Comparison of ENCODE assay signal across 16 mouse cellular contexts in the genomic region with DNA sequence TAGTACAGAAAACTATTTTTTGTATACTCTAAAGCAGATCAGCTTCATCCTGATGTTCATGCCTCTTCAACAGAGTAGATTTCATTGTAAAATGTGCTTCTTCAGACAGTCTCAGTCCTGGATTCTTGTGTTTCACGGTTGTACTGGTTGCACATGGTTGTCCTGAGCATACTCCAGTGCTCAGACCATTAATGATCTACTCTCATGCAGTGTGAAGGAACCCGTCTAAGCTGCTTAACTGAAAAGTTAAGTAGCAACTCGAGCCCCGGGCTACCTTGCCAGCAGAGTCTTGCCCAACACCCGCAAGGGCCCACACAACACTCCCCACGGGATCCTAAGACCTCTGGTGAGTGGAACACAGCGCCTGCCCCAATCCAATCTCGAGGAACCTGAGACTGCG.
"Had no signal": no experiment of that assay in that cellular context is flagged by ENCODE, and none has a peak within 500 bp of the region (broad histone marks: within the 10 kb centered on the region; RNA-seq: fewer than 3 reads in every experiment).

No protein-coding gene starts in this region.

- DNase-seq: lung, postnatal 14 days; lung, postnatal 36 days; right cerebral cortex, postnatal 14 days; thymus, adult 2 months; thymus, postnatal 25 days; thymus, postnatal 4 days had no signal

- H3K9ac ChIP-seq: lung, embryonic 15.5 days; midbrain, embryonic 13.5 days; midbrain, embryonic 15.5 days; neural tube, embryonic 12.5 days; stomach, embryonic 15.5 days had no signal

- H3K27ac ChIP-seq: lung, embryonic 15.5 days; macrophage; midbrain, embryonic 13.5 days; midbrain, embryonic 15.5 days; neural tube, embryonic 12.5 days; stomach, embryonic 15.5 days; stomach, postnatal 0 days had no signal

- ATAC-seq: lung, postnatal 0 days; midbrain, embryonic 13.5 days; midbrain, embryonic 15.5 days had no signal

- H3K4me2 ChIP-seq: lung, embryonic 15.5 days; midbrain, embryonic 11.5 days; midbrain, embryonic 13.5 days; midbrain, embryonic 15.5 days; neural tube, embryonic 12.5 days; stomach, embryonic 15.5 days had no signal

- H3K9me3 ChIP-seq: lung, embryonic 15.5 days; midbrain, embryonic 13.5 days; midbrain, embryonic 15.5 days; neural tube, embryonic 12.5 days; stomach, embryonic 15.5 days had no signal

- H3K36me3 ChIP-seq: lung, embryonic 15.5 days; midbrain, embryonic 13.5 days; midbrain, embryonic 15.5 days; neural tube, embryonic 12.5 days; stomach, embryonic 15.5 days had no signal

- H3K4me3 ChIP-seq: lung, embryonic 15.5 days; megakaryocyte, embryonic 14.5 days; midbrain, embryonic 13.5 days; midbrain, embryonic 15.5 days; neural tube, embryonic 12.5 days; stomach, embryonic 15.5 days had no signal

- H3K27me3 ChIP-seq: lung, embryonic 15.5 days; megakaryocyte, embryonic 14.5 days; midbrain, embryonic 13.5 days; midbrain, embryonic 15.5 days; neural tube, embryonic 12.5 days; stomach, embryonic 15.5 days had no signal

- H3K4me1 ChIP-seq: lung, embryonic 15.5 days; megakaryocyte, embryonic 14.5 days; midbrain, embryonic 13.5 days; midbrain, embryonic 15.5 days; neural tube, embryonic 12.5 days; stomach, embryonic 15.5 days had no signal
